Mouse (Mus musculus): ENCODE results near the gene B9d1. TPM values are rescaled to one million over a fixed set of nuclear protein-coding genes. Genes with fewer than 3 reads are reported as not detected.

Gene B9d1
- polyA plus RNA-seq (2017; shearing (Covaris generic)), result 1 to 10 TPM; 2.0 to 2.8 TPM

GRCm38 (mm10) chr11:61504713-61505257 lies at the start of gene B9d1:
B9d1 (plus strand) TSS chr11:61505144.

GRCm38 (mm10) chr11:61484613-61485540 lies 20.1 kb upstream of the B9d1 start, which contains the start of gene Mfap4:
Mfap4 (plus strand) TSS chr11:61485431.

GRCm38 (mm10) chr11:61494129-61494997 lies 10.6 kb upstream of the B9d1 start, which contains the start of gene Mapk7:
Mapk7 (minus strand) TSS chr11:61494406.

Other genes with a start within 250 kb of the B9d1 start
- gene Aldh3a2, start 237.7 kb upstream of the B9d1 start, polyA plus RNA-seq (2017; shearing (Covaris generic)), result 10 to 100 TPM; 33.2 to 46.5 TPM
- not detected for gene Slc47a2, start 162.3 kb upstream of the B9d1 start, polyA plus RNA-seq (2017; shearing (Covaris generic))
- gene Slc47a1, start 126.8 kb upstream of the B9d1 start, polyA plus RNA-seq (2017; shearing (Covaris generic)), result under 1 TPM in 1 of 2 experiments, not detected in 1; 0.17 TPM
- not detected for gene Rnf112, start 51.0 kb upstream of the B9d1 start, polyA plus RNA-seq (2017; shearing (Covaris generic))
- not detected for gene Mfap4, start 19.7 kb upstream of the B9d1 start, polyA plus RNA-seq (2017; shearing (Covaris generic))
- 10 to 100 TPM; 21.5 to 22.3 TPM for gene Mapk7, start 10.7 kb upstream of the B9d1 start, polyA plus RNA-seq (2017; shearing (Covaris generic))
- gene Epn2, start 74.5 kb downstream of the B9d1 start, polyA plus RNA-seq (2017; shearing (Covaris generic)), result under 1 TPM; 0.27 to 0.95 TPM
- 100 to 1,000 TPM; 260 to 350 TPM for gene Grap, start 148.1 kb downstream of the B9d1 start, polyA plus RNA-seq (2017; shearing (Covaris generic))
- 1 to 10 TPM; 1.3 to 6.1 TPM for gene Fam83g, start 178.9 kb downstream of the B9d1 start, polyA plus RNA-seq (2017; shearing (Covaris generic))
- under 1 TPM in 1 of 2 experiments, not detected in 1; 0.10 TPM for gene Slc5a10, start 215.7 kb downstream of the B9d1 start, polyA plus RNA-seq (2017; shearing (Covaris generic))